Mouse (Mus musculus) ovary, postnatal 14 days (tissue): ENCODE results near the gene Adal.
"Not testable (repeated sequence)": the region's sequence is repeated elsewhere in the genome, so short reads cannot be mapped to it uniquely, and the experiment has no call there.

ENCODE experiments used
- DNase-seq: peaks from one replicate; pipeline ENCODE4 v3.0.0; 2022; ENCODE audit warnings: low spot score

Adal gene

GRCm38 (mm10) chr2:121140018-121140882, at the start of gene Adal, which contains the start of gene Lcmt2:
TSS of gene Adal (plus strand) at chr2:121140428.
TSS of gene Lcmt2 (minus strand) at chr2:121140653.
- peak; percentile 85 for DNase-seq

- DNase-seq = peak; percentile 42
Observed at GRCm38 (mm10) chr2:121102051-121102450, 38.2 kb upstream of the Adal start.

- no peak for DNase-seq
Observed at GRCm38 (mm10) chr2:121105940-121106339, 34.3 kb upstream of the Adal start.

- no peak for DNase-seq
Observed at GRCm38 (mm10) chr2:121109695-121110094, 30.5 kb upstream of the Adal start, which contains the start of gene Tgm7. TSS of gene Tgm7 (minus strand) at chr2:121109795.

GRCm38 (mm10) chr2:121115418-121115817, 24.8 kb upstream of the Adal start:
- no peak for DNase-seq

- no peak for DNase-seq
Observed at GRCm38 (mm10) chr2:121119260-121119659, 21.0 kb upstream of the Adal start.

GRCm38 (mm10) chr2:121126302-121126701, 13.9 kb upstream of the Adal start:
- DNase-seq = not testable (repeated sequence)

- no peak for DNase-seq
Observed at GRCm38 (mm10) chr2:121127536-121127935, 12.7 kb upstream of the Adal start.

- DNase-seq = no peak
Observed at GRCm38 (mm10) chr2:121128865-121129620, 11.2 kb upstream of the Adal start.

- DNase-seq = no peak
Observed at GRCm38 (mm10) chr2:121132822-121133221, 7.4 kb upstream of the Adal start.

- DNase-seq = no peak
Observed at GRCm38 (mm10) chr2:121137371-121137770, 2.9 kb upstream of the Adal start.

- DNase-seq = peak; percentile 27
Observed at GRCm38 (mm10) chr2:121139266-121140017, 786 bp upstream of the Adal start.

GRCm38 (mm10) chr2:121141216-121142035, 1.2 kb downstream of the Adal start:
- DNase-seq = no peak

GRCm38 (mm10) chr2:121142415-121142814, 2.2 kb downstream of the Adal start:
- no peak for DNase-seq

GRCm38 (mm10) chr2:121149679-121150078, 9.5 kb downstream of the Adal start:
- no peak for DNase-seq

- no peak for DNase-seq
Observed at GRCm38 (mm10) chr2:121153100-121153499, 12.9 kb downstream of the Adal start.

GRCm38 (mm10) chr2:121169173-121169572, 28.9 kb downstream of the Adal start:
- DNase-seq = no peak

- DNase-seq = peak; percentile 16
Observed at GRCm38 (mm10) chr2:121169902-121170301, 29.7 kb downstream of the Adal start.

- DNase-seq = peak; percentile 43
Observed at GRCm38 (mm10) chr2:121170481-121170971, 30.3 kb downstream of the Adal start, which contains the start of gene Tubgcp4. TSS of gene Tubgcp4 (plus strand) at chr2:121170654.

GRCm38 (mm10) chr2:121170980-121171742, 30.9 kb downstream of the Adal start, which contains the start of gene Zscan29:
TSS of gene Zscan29 (minus strand) at chr2:121171125.
- peak; percentile 86 for DNase-seq
